Mouse (Mus musculus) 3T3-L1 (cell line): Measurements from ENCODE around the gene Ctsz.
A peak's percentile ranks its signal among the peaks of the same experiment; 100 is the strongest.

ENCODE experiments used
- DNase-seq: peaks from one replicate; pipeline ENCODE4 v3.0.0-alpha.2; 2015; ENCODE audit warnings: low read depth, low spot score

Ctsz gene

GRCm38 (mm10) chr2:174441898-174442297, 3.1 kb upstream of the Ctsz start:
- DNase-seq, result no peak

GRCm38 (mm10) chr2:174439961-174440360, 1.1 kb upstream of the Ctsz start:
- DNase-seq, result no peak

- DNase-seq, result no peak
These were observed 605 bp upstream of the Ctsz start for GRCm38 (mm10) chr2:174439450-174439838.

- peak; percentile 15 for DNase-seq
These were observed 658 bp downstream of the Ctsz start for GRCm38 (mm10) chr2:174438181-174438580.

GRCm38 (mm10) chr2:174437697-174437982, 1.2 kb downstream of the Ctsz start:
- DNase-seq, result no peak

GRCm38 (mm10) chr2:174436916-174437696, 1.7 kb downstream of the Ctsz start:
- DNase-seq, result no peak

- DNase-seq, result no peak
These were observed 2.6 kb downstream of the Ctsz start for GRCm38 (mm10) chr2:174436076-174436701.

GRCm38 (mm10) chr2:174434943-174435342, 3.9 kb downstream of the Ctsz start:
- no peak for DNase-seq

GRCm38 (mm10) chr2:174428996-174429591, 9.7 kb downstream of the Ctsz start:
- no peak for DNase-seq

- no peak for DNase-seq
These were observed 10.6 kb downstream of the Ctsz start for GRCm38 (mm10) chr2:174428076-174428835.

GRCm38 (mm10) chr2:174426856-174427255, 12.0 kb downstream of the Ctsz start:
- no peak for DNase-seq

GRCm38 (mm10) chr2:174424301-174425085, 14.3 kb downstream of the Ctsz start:
- DNase-seq, result no peak

- DNase-seq, result no peak
These were observed 17.7 kb downstream of the Ctsz start for GRCm38 (mm10) chr2:174421107-174421506.

- peak; percentile 98 for DNase-seq
These were observed 23.0 kb downstream of the Ctsz start, which contains the start of gene Nelfcd for GRCm38 (mm10) chr2:174415731-174416310. Nelfcd (plus strand) TSS chr2:174415804.

GRCm38 (mm10) chr2:174415001-174415730, 23.7 kb downstream of the Ctsz start:
- no peak for DNase-seq

GRCm38 (mm10) chr2:174413127-174413526, 25.7 kb downstream of the Ctsz start:
- no peak for DNase-seq

GRCm38 (mm10) chr2:174410222-174410621, 28.6 kb downstream of the Ctsz start:
- DNase-seq, result no peak

GRCm38 (mm10) chr2:174400396-174400795, 38.4 kb downstream of the Ctsz start:
- no peak for DNase-seq

- no peak for DNase-seq
These were observed 41.0 kb downstream of the Ctsz start for GRCm38 (mm10) chr2:174397881-174398280.

- DNase-seq, result no peak
These were observed 41.8 kb downstream of the Ctsz start for GRCm38 (mm10) chr2:174397065-174397464.
